Mouse (Mus musculus) adrenal gland, postnatal 25 days (tissue): ENCODE results near the gene Psen1. TPM values are rescaled to one million over a fixed set of nuclear protein-coding genes. Genes with fewer than 3 reads are reported as not detected.

Experiments
- DNase-seq: peaks from one replicate; pipeline ENCODE4 v3.0.0; 2021; ENCODE audit warnings: mixed read lengths
- total RNA-seq: library from RNA; stranded (reverse); gene quantifications from 2 replicates; pipeline ENCODE4 v1.2.3, GENCODE M21; 2021

Gene Psen1
- total RNA-seq, 1 experiment from 2014 or later, result 73.5 TPM

- no peak for DNase-seq
Observed at GRCm38 (mm10) chr12:83776766-83777165, 88.8 kb downstream of the Psen1 start.

- no peak for DNase-seq
Observed at GRCm38 (mm10) chr12:83780181-83780580, 92.2 kb downstream of the Psen1 start.

GRCm38 (mm10) chr12:83781204-83781603, 93.3 kb downstream of the Psen1 start:
- no peak for DNase-seq

- DNase-seq, result no peak
Observed at GRCm38 (mm10) chr12:83781640-83782278, 93.8 kb downstream of the Psen1 start.

- no peak for DNase-seq
Observed at GRCm38 (mm10) chr12:83782669-83783068, 94.7 kb downstream of the Psen1 start.

Other genes with a start within 250 kb of the Psen1 start
- gene Dpf3, start 200.4 kb upstream of the Psen1 start, total RNA-seq, result 11.3 and 14.1 TPM in 2 replicates
- 56.8 and 65.9 TPM in 2 replicates for gene Dcaf4, start 167.7 kb upstream of the Psen1 start, total RNA-seq
- 40.5 and 42.3 TPM in 2 replicates for gene Zfyve1, start 90.9 kb upstream of the Psen1 start, total RNA-seq
- gene Rbm25, start 56.9 kb upstream of the Psen1 start, total RNA-seq, result 114 and 118 TPM in 2 replicates
- 1.4 and 2.0 TPM in 2 replicates for gene Papln, start 75.5 kb downstream of the Psen1 start, total RNA-seq
- 47.5 and 52.1 TPM in 2 replicates for gene Numb, start 233.8 kb downstream of the Psen1 start, total RNA-seq